Mouse (Mus musculus): ENCODE data around the gene Mcub.
A peak's percentile ranks its signal among the peaks of the same experiment; 100 is the strongest.

The Mcub gene

DNA sequence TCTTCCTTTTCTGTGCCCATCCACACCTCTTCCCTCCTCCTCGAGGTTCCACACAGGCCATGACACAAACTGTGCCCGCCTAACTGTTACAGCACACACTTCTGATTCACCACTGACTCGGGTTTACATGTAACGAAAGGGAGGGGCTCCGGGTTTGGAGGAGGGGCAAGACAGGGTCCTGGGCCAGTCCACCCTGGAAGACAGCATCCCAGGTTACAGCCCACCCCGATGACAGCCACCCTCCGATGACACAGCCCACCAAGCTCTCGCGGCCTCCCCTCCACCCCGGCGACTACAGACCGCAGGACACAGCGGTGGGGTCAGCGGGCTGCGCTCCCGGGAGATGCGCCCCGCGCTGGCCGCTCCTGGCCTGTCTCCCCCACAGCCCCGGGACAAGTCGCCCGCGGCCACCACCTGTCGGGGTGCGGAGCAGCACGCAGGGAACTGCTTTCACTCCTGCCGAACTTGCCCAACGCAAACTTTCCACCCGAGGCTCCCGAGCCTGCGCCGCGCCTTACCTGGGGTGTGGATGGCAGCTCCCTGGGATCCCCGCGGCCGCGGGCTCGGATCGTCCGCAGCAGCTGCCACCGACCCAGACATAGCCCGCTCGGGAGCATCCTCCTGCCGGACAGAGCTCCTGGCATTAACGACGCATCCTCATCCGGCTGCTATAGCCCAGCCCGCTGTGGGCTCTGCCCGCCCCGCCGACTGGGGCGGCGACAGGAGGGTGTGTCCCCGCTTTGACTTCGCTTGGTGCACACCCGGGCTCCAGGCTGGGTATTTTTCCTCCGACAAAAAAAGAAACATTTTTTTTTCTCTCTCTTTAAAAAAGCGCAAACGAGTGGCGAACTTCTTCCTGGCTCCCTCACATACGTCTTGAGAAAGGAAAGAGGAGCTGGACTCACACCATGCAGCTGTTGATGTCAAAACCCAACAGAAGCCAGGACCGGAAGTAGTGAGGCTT, at the start of gene Mcub:
TSS of gene Mcub (minus strand) at position 775 of the 964 bp plus-strand sequence.
- DNase-seq (ENCODE audit: low spot score), result no peak

DNA sequence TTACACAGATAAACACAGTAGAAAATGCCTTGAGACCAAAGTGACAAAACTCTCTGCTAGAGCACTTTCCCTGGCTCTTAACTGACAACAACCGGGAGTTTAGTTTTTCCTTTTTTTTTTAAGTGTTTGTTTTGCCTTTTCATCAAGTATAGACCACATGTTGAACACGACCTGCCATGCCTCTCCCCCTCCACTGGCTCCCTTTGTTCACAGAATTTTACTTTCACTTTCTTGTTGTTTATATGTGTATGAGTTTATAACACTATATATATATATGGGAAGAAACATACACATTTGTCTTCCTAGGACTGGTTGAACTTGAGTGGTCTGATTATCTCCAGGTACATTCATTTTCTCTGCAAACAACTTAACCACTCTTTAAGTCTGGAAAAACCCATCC, 42.9 kb upstream of the Mcub start:
- DNase-seq (ENCODE audit: low spot score), result no peak

DNA sequence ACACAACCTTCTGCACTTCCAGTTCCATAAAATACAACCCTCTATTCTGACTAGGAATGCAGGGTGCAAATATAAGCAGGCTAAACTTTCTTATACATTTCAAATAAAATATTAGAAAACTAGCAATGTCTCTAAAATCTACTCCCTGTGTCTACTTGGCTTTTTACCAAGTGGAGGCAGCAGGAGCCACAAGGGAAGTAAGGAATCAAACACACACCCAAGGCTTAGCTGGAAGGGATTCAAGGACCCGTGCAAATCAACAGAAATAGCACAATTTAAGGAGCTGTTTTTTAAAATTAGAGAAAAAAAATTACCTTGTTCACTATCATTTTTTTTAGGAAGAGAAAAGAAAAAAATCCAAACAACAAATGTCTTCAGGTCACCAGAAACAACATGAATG, 41.2 kb upstream of the Mcub start:
- DNase-seq (ENCODE audit: low spot score), result no peak

DNA sequence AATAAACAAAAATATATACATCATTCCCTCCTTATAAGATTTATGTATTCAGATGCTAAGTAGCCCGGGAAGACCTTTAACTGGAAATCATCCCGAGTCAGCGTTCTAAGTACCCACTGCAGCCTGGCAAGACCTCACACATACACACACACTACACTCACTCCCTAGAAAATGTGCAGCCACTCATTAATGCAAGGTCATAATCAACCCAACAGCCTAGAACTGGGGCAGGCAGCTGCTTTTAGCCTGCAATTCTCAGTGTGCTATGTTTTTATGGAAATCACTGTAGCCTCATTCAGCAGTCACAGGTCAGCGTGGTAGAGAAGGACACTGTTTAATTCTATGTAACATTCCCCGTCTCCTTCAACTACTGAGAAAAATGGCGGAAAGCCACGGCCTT, 36.1 kb upstream of the Mcub start:
- DNase-seq (ENCODE audit: low spot score), result no peak

DNA sequence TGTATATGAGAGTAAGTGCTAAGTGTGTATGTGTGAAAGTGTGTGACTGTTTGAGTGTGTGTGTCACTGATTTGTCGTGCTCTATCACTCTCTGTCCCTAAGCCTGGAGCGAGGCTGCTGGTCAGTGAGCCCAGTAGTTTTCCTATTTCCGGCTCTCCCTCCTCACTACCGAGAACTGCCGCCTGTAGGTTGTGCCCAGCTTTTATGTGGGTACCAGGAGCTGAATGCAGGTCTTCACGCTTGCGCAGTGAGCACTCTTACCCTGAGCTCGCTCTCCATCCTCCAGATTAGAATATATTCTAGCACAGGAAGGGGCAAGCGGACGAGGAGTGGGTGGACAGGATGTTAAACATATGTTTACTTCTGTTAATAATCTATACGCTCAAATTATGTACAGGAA, 30.9 kb upstream of the Mcub start:
- no peak for DNase-seq (ENCODE audit: low spot score)

DNA sequence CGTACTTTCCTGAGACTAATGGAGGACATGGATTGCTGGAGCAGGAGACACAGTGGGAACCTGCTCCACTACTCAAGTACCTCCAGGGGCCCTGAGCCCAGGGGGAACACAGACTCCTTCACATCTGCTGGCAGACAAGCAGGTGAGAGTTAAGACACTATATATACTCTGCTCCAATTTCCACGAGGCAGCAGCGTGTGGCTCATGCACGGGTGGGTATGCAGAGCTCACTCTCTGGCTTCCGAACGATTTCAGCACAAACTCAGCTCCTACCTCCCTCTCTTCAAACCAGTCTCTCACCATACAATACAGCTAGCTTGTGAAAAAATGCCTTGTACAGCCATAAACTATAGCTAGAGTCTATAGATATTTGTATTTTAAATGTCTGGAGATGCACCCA, 28.5 kb upstream of the Mcub start:
- DNase-seq (ENCODE audit: low spot score), result no peak

DNA sequence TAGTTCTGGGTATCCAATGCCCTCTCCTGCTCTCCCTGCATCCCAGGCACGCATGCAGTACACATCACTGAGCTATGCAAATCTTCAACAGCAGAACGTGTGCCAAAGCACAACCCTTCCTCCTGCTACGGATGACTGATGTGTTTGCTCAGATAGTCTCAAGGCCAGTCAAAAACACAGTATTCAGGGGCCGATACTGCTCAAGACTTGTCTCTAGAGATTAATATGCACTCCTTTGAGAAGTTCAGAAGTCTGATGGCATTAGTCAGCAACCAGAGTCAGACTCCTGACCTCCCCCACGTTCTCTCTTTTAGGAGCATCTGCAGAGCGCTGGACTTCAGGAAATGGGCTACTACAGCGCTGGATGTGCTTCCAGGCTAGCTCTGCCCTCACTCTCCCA, 28.0 kb upstream of the Mcub start:
- no peak for DNase-seq (ENCODE audit: low spot score)

DNA sequence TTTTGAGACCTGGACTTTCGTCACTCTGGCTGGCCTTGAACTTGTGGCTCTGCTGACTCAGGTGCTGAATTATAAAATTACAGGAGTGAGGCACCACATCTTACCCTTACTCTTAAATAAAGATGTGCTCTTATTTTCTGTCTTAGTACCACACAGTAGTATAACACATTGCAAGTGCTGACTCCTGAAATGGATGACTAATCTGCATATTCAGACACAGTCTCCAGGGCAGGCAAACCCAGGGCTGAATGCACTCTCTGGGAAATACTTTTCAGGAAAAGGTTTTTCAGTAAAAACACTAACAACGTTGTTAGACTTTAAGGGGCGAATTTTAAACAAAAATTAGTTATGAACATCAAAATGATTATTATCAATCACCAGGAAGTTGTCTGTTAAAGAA, 27.3 kb upstream of the Mcub start:
- DNase-seq (ENCODE audit: low spot score), result no peak

DNA sequence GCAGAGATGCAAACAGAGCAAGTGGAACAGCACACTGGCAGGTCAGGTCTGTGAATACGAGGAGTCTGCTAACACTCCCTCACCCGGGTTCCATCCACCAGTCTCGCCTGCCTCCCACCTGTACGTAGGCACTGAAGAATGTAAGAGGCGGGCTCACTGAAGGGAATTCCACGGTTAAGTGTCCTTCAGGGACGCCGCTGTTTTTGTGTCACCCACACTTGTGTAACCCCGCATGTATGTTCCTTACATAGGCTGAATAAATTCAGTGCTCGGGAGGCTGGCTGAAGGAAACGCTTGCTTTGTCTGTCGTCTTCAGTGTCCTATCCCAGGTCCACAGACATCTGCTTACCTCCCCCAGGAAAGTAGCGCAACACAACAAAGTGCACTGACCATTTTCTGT, 17.3 kb upstream of the Mcub start:
- no peak for DNase-seq (ENCODE audit: low spot score)

DNA sequence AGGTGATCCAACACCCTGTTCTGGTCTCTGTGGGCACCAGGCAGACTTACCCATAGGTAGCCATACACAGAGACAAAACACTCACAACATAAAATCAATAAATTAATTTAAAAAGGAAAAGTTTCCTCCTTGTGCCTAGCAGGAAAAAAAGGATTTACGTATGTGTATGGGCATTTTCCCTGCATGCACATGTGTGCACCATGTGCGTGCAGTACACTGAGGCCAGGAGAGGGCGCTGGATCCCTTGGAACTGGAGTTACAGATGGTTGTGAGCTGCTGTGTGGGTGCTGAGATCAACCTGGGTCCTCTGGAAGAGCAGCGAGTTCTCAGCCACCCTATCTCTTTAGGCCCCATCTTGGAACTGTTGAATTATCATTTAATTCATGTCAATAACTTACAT, 15.3 kb upstream of the Mcub start:
- DNase-seq (ENCODE audit: low spot score), result no peak

DNA sequence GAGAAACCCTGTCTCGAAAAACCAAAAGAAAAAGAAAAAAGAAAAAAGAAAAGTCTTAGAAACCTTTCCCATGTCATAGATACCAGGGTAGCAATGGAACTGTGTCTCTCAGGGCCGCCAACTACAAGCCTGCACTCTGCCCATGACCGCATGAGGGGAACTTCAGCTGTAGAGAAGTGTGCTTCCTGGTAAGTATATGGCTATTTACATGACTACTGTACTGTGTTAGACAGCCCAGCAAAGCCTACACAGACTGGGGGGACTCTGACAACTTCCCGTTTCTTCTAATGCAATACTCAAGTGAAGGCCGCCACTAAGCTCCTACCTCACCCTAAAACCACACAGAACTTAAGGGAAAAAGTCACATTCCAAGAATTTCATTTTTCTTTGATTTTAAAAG, 14.8 kb upstream of the Mcub start:
- DNase-seq (ENCODE audit: low spot score), result no peak

DNA sequence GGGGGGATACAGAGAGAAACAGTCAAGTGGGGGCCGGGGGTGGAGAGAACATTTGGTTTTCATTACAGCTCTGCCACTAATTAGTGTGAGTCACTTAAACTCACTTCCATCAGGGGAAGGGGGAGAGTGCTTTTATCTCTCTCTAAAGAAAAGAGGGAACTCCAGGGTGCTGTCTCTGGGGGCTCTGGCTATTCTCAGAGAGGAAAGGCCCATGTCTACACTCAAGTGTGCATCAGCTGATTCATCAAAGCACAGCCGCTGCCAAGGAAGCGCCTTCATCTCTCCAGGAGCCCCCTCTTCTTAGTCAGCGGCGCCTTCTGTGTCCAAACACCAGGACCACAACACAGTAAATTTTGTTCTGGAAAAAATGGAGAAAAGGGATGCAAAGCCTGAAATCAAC, 12.3 kb upstream of the Mcub start:
- DNase-seq (ENCODE audit: low spot score), result no peak

DNA sequence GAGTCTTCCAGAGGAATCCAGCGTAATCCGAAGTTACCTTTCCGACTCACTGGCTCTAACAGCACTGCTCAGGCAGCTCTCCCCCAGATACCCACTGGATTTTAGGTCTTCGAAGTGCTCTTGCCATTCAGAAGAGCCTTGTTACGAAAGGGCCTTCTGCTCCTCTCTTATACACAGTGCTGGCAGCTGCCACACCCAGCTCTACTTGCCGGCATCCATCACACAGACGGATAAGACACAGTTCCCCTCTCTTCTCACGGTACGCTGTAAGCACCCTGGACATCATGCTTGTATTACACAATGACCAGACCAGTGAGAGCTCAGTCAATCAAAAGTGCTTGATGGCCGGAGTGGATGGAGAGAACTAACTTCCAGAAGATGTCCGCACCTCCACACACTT, 11.8 kb upstream of the Mcub start:
- no peak for DNase-seq (ENCODE audit: low spot score)

DNA sequence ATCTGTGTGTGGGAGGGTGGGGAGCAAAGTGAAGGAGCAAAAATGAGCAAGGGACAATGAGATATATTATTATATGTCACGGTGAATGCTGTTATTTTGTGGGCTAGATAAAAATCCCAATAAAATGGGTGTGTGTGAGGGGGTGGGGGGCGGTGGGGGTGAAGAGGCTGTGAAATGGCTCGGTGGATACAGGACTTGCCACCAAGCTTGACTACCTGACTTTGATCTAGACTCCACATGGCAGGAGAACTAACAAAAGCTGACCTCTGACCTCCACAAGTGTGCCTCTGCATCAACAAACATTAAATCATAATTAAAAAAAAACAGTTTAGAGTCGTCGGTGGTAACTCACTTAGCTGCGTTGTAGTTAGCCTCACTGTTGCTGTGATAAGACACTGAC, 9.5 kb upstream of the Mcub start:
- DNase-seq (ENCODE audit: low spot score), result no peak

DNA sequence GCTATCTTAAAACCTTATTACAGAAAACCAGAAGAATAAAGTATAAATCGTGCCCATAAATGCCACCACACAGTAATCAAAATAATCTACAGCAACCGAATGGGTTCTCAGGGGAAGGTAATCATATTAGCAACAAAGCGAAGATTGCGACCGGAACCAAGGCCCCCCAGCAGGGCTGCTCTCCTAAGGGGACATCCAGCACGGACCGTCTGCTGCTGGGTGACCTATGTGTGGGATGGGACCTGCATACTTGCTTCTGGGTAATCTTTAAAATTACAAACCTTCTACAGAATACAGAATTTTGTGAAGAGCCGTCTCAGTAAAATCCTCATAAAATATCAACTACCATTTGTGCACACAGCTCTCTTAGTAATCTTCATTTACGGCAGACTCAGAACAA, 8.7 kb upstream of the Mcub start:
- no peak for DNase-seq (ENCODE audit: low spot score)

DNA sequence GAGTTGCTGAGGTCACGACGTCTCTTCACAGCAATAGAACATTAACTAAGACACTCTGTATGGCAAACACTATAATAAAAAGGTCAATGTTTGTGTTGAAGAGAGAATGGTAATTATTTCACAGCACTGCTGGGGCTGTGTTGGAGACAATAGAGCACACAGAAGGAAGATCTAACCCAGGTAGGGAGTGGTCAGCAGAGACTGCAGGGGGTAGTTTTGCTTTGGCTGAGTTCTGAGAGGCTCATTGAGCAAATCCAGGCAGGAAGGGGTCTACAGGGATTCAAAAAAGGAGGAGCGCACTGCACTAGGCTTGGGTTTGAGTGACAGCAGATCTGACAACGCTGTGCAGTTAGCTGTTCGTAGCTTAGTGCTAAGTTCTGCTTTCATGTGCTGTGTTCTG, 6.3 kb upstream of the Mcub start:
- no peak for DNase-seq (ENCODE audit: low spot score)

DNA sequence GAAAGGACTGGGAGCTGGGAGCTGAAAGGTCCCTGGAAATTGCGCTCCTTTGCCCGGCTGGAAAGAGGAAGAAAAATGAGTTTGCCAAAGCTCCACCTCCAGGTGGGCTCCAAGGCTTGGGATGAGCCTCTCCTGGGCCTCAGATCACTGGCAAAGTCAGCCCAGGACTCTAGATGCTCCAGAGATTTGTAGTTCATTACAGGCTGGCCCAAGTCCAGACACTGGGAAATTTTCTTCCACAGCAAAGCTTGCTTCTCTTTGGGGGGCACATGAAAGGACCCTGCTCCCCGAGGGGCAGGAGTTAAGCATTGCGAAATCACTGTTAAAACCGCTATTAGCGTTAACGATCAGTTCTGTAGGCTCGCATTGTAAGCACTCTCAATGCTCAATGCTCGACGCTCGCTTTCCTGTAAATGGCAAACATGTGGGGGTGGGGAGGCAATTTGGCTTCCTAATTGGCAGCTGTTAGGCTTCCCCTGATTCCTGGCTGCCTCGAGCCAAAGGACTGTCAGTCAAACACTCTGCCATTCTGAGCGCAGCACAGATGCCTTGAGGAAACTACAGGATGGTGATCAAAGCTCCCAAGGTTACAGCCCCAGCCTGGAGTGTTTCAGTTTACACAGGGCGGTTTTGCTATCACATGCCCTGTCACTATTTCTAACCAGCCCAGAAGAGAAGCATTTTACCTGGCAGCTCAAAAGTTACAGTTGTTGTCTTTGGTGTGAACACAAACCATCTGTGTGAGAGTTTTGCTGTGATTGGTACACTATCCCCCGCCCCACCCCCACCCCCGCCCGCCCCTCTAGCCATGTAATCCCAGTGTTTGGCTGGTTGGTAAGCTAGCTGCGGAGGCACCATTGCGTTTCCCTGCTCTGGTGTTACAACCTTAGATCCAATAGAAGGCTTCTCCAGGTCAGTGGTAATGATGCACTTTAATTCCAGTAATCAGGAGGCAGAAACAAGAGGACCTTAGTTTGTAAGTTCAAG, 816 bp upstream of the Mcub start:
- DNase-seq (ENCODE audit: low spot score), result peak; percentile 62

DNA sequence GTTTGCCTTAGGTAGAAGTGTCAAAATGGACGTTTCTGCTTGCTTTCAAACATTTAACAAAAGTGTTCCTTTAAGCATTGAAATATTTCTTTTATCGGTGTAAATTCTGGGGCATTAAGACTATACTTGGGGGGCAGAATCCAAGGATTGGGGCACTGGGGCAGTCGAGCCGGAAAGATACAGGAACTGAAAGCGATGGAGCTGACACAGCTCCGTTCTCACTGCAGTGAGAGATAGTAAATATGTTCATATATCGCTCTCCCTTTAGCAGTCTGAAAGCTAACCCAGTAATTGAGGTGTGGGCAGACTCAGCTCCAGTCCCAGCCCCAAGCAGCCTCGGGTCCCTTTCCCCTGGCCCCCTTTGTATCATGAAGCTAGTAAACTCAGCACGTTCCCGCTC, 975 bp downstream of the Mcub start:
- no peak for DNase-seq (ENCODE audit: low spot score)

DNA sequence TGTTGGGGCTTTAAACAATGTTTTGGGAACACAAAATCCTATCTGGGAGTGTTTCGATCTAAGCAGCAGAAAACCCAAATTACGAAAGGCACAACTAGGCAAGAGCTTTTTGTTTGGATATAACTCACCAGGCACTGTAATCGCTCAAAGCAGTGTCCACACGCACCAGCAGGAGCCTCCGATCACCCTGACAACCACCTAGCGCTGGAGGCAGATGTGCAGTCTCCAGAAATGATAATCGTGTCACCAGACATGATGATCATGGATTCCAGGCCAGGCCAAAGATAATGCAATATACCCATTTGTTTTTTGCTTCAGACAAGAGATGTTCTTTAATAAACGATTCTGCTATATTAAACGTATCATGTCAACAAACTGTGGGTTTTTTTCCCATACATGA, 2.1 kb downstream of the Mcub start:
- DNase-seq (ENCODE audit: low spot score), result no peak

DNA sequence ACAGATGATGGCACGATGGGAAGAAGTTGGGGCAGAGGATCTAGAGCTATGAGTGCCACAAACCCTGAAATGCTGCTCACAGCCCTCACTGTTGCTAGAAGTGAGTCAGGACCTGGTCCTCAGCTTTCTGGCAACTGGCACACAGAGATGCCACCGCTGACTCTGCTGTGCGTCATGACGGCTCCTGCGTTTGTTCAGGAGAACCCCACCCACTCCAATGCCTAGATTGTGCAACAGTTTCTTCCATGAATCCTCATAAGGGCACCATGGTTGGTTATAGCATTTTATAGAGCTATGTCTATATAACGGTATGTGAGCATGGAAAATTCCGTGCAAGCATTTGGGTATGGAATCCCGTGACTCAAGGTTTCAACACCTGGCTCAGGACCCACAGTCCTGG, 5.3 kb downstream of the Mcub start:
- DNase-seq (ENCODE audit: low spot score), result no peak

DNA sequence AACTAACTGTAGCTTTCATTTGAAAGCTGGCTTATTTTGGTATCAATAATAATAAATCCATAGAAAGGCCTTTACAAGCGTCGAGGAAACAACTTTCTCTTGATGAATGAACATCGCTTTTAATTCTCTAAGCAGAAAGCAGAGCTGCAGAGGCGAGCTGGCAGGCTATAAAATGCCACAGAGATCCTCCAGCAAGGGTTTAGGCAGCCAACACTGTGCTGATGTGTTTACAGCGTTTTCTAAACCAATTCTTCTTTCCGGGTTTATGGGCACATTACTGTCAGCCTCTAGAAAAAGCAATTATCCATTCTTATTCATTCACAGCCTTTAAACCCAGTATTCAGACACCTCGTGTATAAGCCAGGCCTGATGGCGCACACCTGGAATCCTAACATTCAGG, 7.5 kb downstream of the Mcub start:
- DNase-seq (ENCODE audit: low spot score), result no peak

DNA sequence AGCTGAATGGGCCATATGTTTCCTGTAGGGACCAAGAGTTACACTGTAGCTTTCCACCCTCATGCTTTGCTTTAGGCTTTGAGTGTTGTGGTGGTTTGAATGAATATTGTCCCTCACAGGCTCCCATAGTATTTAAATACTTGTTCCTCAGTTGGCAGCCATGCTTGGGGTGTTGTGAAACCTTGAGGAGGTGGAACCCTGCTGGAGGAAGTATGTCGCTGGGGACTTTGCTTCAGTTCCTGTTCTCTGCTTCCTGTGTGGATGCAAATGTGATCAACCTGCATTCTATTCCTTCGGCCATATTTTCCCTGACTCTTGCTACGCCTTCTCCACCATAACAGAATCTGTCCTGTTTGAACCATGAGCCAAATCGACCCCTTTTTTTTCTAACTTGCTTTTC, 16.7 kb downstream of the Mcub start:
- no peak for DNase-seq (ENCODE audit: low spot score)

DNA sequence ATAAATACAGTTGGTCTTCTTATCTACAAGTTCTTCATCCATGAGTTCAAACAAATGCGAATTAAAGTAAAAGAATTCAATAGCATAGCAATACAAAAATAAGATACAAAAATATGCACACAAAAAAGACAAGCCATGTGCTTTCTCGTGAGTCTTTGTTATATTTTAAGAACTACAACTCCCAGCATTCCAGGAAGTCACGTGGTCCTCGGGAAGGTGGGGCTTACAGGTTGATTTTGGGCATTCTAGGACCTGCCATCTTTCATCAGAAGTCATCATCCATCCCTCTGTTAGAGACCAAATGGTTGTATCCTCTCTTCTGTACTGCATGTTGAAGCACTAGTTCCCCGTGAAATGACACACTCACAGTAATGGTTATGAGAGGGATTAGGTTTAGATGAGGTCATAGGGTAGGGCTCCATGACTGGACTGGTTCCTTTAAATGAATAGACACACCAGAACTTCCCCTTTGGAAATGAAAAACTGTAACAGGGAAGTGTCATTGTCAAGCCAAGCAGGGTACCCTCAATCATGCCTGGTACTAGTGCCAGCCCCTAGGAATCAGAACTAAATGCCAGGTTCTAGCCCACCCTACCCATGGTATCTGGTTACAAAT, 20.7 kb downstream of the Mcub start:
- DNase-seq (ENCODE audit: low spot score), result no peak

Measured in layer of hippocampus, adult 11-12 months (tissue).